Mouse (Mus musculus) megakaryocyte, adult 5-6 weeks (primary cell): ENCODE results near the gene Dkk2. TPM values are rescaled to one million over a fixed set of nuclear protein-coding genes. Genes with fewer than 3 reads are reported as not detected.
A peak's percentile ranks its signal among the peaks of the same experiment; 100 is the strongest.
"Not testable (repeated sequence)": the region's sequence is repeated elsewhere in the genome, so short reads cannot be mapped to it uniquely, and the experiment has no call there.

ENCODE experiments used
- ATAC-seq: 2 replicates; pipeline ENCODE4 v1.8.0; 2016; ENCODE audit warnings: mild to moderate bottlenecking, inconsistent platforms; ENCODE audit not compliant: poor library complexity, severe bottlenecking
- total RNA-seq, 2 experiments: library from RNA; stranded (forward) in 1 of 2; stranded (reverse) in 1 of 2; fragments of 153-499, 151-499 nt in 1 of 2; fragments of 221-1000, 200-1000 nt in 1 of 2; gene quantifications; 2 replicates each; pipeline versions ENCODE4 v1.2.3 to v1.2.4; 2015 to 2017

Gene Dkk2
- total RNA-seq (2015): not detected in 2 replicates
- not detected in 2 replicates for total RNA-seq (2017)

DNA sequence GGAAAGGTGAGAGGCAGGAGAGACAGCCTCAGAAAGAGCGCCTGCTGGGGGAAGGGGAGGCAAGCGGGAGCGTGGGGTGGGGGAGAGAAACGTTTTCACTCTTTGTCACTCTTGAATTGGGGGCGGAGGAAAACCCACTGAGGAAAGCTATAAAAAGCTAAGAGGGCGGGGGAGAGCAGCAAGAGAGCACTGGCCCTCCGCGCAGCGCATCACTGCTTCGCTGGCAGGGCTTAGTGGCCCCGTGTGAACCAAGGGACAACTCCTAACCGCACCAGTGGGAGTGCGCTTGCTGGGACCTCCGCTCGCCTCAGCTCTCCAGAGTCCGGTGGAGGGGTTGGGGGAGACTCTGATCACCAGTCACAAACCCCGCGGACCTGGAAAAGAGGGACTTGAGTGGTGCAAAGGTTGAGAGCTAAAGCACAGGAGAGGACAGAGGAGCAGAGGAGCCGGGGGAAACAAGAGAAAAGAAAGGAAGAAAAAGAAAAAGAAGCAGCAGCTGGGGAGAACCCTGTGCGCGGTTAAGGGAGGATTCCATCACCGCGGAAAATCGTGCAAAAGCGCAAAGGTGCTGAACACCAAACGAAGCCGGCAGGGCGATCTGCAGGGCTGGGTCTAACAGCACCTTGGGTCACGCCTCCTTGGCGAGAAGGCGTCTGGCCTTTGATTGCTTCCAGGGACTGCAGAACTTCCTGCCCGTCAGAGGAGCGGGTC, at the start of gene Dkk2:
Gene Dkk2 (plus strand): TSS at position 181 of the 711 bp plus-strand sequence.
- peak; percentile 33 for ATAC-seq

DNA sequence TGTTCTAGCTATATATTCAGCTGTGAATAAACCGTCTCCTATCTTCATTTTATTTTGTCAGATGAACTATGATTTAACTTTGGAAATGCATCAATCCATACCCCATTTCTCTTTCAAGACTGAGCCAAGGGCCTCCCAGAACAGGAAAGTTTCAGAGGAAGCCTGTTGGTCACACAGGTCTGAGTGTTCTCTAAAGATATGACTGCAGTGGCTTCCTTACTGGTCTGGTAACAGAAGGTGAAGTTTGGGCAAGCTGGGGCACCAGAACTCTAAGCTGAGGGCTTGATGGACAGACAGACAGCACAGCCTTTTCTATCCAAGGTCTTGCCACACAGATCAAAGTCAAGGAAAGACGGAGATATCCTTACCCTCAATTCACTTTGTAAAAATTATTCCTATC, 48.4 kb upstream of the Dkk2 start:
- ATAC-seq: no peak

DNA sequence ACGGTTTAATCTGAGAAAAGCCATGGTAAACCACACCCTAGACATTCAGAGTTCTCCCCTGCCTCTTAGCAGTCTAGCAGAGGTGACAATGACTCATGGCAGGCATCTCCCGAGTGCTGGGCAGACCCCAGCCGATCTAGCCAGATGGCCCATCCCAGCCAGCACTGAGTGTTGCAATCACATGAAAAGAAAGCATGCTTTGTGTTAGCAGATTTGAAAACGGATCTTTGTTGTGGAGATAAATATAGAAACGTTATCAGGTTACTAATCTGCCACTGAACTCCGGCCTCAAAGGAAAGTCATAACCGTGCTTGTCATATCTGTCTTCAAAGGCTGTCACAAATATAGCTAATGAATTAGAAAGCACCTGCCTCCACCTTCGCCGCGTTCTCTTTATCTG, 47.4 kb upstream of the Dkk2 start:
- peak; percentile 49 for ATAC-seq

DNA sequence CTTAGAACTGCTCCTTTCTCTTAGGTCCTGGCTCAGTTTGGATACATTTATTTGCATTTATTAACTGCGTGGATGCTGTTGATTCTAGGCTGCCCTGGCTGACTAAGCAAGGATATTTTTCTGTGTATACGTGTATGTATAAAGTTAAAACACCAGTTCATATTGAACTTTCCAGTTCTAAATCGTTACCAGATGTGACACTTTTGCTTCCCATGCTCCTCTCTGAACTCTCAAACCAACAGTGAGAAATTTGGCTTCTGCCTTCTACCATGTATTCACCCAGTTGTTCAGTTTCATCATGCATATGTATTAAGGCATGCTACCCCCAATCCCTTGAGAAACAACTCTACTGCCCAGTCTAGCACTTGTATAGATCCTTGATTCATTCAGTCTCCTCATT, 45.0 kb upstream of the Dkk2 start:
- ATAC-seq: no peak

DNA sequence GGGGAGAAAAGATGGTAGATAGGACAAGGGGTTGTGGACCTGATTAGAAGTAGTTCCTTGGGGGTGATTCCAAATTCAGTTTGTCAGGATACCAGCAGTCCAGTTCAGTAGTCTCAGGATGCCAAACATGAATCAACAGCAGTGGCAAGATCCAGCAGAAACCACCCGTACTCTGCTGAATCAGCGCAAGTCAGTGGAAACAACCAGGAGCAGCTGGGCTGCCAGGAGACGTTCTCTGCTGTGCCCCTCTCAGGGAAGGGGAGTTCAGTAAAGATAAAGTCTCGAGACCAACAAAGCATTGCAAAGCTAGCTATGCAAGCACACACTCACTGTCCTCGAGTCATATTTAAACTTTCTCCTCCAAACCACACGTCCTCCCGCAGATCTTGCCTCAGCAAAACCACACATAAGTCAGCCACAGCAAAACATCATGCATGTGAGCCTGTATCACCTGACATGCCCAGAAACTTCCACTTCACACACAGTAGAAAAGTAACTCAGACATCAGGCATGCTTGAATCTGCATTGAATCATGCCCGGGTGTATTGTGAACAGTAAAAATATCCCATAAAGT, 34.1 kb upstream of the Dkk2 start:
- 0 out of 2 replicates have a peak, but pooled peaks have one; percentile 12 for ATAC-seq

DNA sequence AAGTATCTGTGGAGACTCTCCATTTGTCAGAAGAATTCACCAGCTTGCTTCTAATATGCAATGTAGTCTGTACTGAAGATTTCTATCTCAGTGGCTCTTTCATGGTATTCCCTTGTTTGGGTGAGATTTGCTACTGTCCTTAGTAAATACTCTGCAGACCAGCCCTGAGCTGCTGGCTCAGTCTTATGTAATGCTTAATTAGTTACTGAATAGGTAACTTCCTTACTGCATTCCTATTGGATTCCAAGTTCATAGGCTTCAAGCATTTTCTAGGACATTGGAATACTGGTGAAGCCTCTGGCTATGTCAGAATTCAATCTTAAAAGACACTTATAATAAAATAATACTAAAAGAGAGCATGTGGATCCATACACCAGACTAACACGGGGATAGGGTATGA, 22.3 kb upstream of the Dkk2 start:
- ATAC-seq: not testable (repeated sequence)

DNA sequence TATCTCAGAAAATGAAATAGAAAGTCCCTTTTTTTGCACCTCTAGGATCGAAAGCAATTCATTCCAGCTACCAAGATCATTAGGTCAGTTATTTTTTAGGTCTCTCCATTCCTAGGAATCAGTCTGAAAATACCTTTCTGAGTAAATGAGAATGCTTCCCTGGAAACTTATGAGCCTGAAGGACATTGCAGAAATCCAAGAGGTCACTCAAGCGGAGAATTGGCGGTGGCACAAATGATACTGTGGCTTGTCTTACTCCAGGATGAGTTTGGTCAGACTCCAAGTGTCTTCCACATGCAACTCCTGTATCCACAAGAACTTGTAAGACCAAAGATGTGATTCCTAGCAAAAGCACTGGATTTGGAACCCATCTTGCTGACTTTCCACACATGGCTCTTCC, 21.7 kb upstream of the Dkk2 start:
- ATAC-seq: no peak

DNA sequence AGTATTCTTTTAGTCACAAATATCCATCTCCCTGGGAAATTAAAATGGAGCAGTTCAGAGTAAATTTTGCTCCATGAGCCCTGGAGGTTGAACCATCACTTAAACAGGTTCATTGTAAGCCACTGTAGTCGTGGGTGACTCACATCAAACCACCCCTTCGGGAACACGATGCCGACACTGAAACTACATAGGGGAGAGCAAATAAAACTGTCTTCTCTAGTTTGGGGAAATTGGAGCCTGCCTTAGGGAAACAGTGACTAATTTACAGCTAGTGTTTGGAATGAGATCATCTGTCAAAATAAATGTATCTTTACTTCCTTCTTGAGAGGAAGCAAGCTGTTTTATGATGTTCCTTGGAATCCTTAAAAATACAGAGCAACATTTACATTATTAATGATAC, 21.1 kb upstream of the Dkk2 start:
- 0 out of 2 replicates have a peak, but pooled peaks have one; percentile 12 for ATAC-seq

DNA sequence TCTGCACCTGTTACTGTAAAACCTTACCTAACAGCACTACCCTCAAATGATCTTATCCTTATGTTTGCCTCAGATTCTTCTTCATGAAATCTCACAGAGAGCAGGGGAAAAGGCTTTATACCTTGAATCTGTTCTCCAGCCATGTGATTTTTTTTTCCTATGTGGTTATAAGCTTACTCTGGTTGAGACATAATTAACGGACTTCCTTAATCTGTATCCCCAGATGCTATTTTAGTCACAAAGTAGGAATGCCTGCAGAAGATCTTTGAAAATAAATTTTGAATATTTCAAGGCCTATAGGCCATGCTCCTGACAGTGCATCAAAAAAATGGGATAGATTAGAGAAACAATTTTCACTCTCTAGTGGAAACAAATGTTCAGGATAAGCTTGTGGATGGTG, 20.2 kb upstream of the Dkk2 start:
- ATAC-seq: no peak

DNA sequence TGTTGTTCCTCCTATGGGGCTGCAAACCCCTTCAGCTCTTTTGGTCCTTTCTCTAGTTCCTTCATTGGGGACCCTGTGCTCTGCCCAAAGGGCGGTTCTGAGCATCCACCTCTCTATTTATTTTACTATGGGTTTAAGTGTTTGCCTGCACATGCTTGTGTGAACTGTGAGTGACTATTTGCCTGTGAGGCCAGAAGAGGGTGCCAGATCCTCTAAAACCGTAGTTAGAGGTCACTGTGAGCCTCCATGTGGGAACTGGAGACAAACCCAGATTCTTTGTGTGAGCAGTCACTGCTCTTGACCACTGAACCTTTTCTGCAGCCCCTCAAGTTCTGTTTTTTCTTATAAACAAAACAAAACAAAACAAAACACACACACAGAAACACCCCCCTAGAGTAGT, 14.1 kb upstream of the Dkk2 start:
- peak; percentile 82 for ATAC-seq

DNA sequence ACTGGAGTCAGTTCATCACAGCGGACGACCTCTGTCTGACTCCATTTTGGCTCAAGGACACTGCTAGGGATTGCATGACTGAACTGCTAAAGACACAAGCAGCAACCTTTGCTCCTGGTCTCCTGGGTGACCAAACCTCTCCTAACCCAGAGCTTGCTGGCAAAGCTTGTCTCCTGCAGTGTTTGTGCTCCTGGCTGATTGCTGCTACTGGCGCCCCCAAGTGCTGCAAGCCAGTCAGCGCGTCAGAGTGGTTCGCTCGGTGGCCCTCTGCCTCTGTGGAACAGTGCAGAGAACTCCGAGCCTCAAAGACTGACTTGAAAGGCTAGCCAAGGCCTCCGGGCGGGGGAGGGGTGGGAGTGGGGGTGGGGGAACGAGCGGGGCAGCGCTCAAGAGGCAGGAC, 1.1 kb upstream of the Dkk2 start:
- peak; percentile 63 for ATAC-seq

DNA sequence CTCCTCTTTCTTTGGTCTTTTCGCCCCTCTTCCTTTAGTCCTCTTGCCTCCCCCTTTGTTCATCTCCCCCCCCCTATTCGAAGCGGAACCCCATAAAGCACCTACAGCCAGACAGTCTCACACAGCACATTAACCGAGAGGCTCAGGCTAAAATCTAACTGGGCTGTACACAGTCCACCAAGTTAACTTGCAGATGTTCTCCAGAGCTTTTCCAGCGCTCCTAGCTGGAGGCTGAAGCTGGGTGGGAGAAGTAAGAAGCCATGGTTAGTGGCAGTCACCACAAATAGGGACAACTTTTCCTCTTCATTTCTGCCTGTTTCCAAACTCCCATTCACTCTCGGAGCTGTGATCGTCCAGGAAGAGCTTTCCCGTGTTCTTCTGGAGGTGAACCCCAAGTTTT, 412 bp upstream of the Dkk2 start:
- ATAC-seq: no peak

DNA sequence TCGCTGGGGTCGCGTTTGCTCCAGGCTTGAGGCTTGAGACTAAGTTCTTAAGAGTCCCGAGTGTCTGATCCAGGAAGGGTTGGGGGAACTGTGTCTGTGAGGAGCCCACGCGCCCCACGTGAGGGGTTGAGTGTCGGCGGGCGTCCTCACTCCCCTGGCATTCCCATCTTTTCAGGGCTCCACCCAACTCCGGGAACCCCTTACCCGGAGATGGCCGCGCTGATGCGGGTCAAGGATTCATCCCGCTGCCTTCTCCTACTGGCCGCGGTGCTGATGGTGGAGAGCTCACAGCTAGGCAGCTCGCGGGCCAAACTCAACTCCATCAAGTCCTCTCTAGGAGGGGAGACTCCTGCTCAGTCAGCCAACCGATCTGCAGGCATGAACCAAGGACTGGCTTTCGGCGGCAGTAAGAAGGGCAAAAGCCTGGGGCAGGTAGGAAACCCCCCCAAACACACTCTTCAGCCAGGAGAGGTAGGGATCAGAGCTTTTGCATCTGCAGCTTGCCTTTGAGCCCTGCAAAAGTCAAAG, 795 bp downstream of the Dkk2 start:
- ATAC-seq: no peak

DNA sequence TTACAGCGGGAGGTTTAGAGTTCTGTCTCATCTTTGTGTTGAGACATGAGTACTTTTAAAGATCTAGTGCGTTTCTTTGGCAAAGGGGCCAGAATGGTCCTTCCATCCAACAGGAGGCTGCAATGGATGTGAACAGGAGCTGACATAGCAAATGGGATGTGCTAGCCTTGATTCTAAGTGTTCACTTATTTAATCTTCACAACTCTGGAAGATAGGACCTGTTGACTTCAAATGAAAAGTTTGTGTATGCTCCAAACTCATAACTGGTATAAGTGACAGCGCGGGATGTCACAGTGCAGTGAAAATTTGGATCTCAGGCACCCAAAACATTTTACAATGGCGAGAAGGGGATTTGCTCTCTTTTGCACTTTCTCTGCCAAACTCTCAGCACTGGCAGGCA, 1.4 kb downstream of the Dkk2 start:
- ATAC-seq: no peak

DNA sequence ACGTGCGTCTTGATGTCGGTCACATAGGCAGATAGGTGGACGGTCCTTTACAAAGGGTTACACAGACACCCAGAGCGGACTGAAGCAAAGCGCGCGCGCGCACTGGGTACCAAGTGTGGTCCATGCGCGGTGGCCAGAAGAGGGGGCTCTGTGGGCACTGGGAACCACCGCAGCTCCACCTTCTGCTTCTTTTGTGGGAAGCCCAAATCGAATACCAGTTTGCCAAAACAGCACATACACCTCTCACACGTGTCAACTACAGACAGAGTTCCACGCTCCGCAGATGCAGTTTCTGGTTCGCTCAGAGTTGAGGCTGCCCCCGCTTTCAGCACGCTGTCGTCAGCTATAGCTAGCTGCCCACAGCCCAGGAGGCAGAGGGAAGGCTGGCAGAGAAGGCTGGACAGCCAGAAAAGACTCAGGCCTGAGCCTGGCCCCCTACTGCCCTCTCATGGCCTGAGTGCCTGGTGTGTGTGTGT, 2.0 kb downstream of the Dkk2 start:
- peak; percentile 47 for ATAC-seq

DNA sequence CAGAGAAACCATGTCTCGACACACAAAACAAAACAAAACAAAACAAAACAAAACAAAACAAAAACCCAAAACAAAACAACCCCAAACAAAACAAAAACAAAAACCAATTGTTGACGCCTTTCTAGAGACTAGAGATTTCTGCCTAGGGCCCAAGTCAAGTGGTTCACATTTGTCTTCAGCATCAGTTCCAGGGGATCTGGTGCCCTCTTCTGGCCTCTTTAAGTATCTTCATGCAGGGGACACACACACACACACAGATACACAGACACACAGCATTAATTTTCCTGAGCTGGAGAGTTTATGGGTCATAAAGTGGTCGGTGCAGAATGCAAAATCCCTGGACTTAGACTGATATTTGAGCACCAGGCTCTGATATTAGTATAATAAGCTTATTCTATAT, 7.9 kb downstream of the Dkk2 start:
- ATAC-seq: peak; percentile 47

DNA sequence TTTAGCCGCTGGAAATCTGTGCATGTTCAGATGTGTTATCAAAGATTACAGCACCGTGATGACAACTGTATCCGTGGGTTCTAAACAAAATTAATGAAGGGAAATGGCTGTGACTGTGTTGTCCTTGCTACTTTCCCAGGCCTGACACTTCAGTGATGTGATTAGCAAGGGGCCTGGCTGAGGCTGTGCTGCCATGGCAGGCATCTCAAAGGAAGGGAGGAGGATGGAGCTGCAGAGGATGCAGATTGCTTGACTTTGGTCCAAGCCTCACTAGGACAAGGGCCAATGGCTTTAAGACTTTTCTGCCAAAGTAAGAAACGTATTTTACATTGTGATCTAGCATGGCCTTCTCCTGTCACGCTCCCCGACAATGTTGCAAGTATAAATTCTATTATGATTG, 11.2 kb downstream of the Dkk2 start:
- ATAC-seq: no peak

DNA sequence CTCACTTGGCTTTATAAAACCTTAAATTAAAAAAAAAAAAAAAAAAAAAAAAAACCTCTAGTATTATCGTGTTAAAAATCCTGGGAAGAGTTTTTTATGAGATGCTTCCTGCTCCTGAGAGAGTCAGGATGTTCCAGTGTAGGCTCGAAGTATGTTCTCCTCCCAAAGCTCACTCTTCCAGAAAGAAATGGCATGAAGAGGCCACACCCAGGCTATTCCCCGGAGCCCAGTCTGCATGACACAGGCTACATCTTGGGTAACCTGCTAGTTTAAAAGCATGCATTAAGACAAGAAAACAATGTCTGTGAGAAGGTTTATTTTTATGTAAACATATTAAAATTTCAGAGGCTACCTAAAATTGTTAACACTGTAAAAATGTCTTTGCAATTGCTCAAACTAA, 15.7 kb downstream of the Dkk2 start:
- ATAC-seq: no peak

DNA sequence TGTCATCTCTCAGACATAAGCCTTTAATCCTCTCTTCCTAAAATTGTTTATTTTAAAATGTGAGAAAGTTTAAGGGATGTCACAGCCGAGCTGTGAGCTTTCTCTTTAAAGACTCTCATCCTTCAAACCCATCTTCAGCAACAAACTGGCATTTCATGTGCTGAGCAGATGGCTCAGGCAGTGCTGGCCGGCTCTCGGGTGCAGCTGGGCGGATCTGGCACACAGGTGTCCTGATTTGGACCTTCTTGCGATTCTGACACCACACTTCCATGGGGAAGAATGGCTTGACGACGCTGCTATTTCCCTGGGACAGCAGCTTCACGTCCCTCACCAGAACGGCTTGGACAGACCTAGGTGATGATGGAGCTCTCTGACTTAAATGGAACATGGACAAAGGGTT, 17.9 kb downstream of the Dkk2 start:
- ATAC-seq: peak; percentile 25

DNA sequence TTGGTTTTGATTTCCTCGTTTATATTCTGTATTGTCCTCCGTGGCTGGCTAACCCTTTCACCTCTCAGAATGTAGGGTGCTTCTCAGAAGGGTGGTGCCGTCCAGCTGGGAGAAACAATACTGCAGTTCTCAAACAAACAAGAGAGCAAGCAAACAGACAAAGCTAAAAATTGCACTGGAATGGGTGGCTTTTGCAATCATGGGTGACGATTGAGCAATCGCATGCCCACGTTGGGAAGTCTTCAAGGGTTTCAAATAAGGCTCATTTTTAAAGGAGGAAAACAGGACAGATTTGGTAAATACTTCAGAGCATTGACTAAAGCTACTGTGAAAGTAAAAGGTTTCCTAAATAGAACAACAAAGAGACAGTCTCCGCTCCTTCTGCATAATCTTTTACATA, 18.4 kb downstream of the Dkk2 start:
- peak; percentile 84 for ATAC-seq

DNA sequence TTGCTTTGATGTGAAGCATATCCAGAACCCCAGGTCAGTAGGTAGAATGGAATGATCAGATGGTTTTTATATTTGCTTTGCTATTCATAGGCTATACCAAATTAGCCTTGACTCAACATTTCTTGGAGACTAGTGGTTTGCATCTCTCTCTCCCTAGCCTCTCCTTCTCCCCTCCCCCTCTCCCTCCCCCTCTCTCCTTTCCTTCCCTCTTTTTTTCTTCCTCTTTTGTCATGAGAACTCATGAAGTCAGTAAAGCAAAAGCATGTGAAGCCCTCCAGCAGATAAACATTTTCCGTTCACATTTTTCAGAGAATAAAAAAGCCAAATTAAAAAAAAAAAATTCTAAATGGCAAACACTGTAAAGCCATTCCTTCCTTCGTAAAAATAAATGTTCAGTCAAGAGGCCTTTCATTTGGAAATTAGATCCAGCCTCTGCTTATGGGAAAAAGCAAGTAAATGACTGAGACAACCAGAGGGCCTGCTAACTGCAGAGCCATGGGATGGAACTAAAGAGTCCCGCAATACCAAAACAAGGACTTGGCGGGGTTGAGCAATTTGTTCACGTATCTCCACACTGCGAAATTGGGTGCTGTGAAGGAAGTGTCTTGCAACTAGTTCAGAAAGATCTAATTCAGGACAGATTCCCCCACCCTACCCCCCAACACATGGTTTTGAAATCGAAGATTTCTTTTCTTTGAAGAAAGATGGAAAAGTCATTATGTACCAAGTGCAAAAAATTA, 30.9 kb downstream of the Dkk2 start:
- peak; percentile 74 for ATAC-seq

DNA sequence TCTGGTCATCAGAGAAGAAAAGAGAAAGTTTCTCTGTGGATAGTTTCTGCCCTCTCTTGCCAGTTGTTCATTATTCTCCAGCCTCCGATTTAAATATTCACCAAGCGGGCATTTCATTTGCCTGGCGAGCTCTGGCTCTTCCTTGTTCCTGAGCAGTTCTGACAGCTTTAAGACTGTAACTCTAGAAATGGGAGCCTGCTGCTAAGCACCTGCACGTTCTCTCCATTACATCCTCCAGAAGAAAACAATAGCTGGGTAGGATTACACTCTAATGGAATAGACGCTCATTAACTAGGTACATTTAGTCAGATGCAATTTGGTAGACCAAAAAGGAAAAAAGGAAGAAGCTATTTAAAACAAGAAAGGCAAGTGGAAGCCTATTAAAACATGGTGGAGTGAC, 36.3 kb downstream of the Dkk2 start:
- ATAC-seq: no peak
